Mouse (Mus musculus) cerebellum, postnatal 25 days (tissue): Measurements from ENCODE around the gene Ppy.

ENCODE experiments used
- DNase-seq, 2 experiments: peaks; one replicate each; pipeline ENCODE4 v3.0.0; 2021; ENCODE audit warnings: mixed read lengths in 2 of 2

The Ppy gene

DNA sequence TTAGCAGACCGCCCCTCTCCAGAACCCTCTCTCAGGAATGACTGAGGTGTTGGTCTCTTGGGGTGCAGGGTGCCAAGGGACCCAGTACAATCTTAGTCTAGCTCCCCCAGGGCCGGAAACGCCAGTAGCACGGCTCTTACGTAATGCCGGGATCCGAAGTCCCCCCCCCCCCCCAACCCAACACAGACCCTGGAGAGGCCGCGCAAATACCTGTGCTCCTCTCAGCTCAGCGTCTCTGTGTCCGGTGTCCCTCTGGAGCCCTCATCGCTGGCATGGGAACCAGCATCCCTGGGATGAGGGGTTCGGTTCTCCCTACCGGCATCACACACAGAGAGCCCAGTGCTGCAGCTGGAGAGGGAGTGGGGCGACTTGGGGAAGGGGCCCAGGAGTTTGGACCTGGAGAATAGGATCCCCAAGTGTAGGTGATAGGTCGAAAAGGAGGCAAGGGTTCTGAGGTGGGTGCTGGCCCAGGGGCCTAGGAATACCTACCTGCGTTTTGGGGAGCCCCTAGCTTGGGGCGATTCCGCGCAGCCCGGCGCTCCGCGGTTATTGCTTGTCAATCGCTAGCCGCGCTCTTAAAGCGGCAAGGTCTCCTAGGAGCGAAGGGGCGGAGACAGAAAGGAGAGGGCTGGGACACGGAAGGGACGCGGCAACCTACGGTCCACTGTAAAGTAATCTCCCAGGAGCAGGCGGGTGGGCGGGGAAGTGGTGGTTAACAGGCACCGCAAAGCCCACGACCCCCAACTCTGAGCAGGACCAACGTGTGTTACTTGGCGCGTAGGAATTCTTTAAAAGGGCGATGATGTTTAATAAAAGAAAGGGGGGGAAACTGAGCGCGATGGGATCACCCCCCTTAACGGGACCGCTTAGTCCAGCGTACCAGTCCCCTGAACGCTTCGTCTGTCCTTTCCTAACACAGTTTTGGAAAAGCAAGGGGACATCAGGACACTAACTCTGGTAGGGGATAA, 12.9 kb downstream of the Ppy start, which contains the start of gene Mpp2:
Gene Mpp2 (minus strand): TSS at position 585 of the 968 bp plus-strand sequence.
- DNase-seq: peak; percentile 77 to 82

GRCm38 (mm10) chr11:102087081-102087751, 13.9 kb downstream of the Ppy start:
- peak; percentile 79 to 88 for DNase-seq

DNA sequence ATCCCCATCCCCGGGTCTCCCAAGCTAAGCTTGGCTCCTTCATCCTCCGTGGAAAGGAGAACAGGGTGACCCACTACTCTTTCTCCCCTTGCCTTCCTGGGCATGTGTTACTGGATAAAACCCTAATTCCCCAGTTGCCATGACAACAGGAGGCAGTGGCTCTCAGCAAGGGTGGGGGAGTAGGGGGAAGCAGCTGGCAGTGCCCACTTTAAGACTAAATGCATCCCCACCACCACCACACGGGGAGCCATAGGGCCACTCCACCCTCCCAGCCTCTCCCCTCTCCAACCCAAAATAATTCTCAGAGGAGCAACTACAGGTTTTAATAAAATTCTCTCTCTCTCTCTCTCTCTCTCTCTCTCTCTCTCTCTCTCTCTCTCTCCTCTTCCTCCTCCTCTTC, 14.8 kb downstream of the Ppy start:
- DNase-seq: no peak

DNA sequence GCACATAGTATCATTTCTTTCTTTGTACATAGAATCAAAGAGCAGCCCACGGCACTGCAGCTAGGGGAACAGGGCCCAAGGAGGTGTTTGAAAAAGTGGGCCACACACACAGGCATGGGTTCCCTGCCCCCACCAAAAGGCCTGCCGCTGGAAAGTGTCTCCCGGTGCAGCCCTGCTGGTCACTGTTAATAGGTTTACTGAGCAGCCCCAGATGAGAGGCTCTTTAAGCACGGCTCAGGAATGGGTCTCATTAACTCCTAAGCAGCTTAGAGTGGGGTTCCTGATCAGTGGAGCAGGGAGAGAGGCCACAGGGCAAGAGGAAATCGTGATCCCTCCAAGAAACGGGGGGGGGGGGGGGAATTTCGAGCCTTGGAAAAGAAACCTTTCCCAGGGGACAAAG, 17.0 kb downstream of the Ppy start:
- DNase-seq: no peak

DNA sequence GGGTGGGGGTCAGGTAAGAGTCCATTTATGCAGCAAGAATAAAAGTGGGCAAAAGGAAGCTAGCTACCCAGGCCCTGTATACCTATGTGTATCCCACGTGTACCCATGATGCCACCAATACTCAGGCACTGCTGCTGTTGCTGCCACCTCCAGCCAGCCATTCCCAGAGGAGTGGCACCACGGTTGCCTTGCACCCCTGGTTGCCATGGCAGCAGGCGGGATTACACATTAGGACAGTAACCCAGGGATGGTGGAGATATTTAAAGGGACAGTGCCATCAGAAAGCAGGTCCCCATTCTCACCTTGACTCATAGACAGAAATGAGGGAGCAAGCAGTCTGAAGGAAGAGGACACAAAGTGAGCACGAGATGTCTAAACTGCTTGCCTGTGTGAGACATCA, 17.9 kb downstream of the Ppy start:
- DNase-seq: no peak

DNA sequence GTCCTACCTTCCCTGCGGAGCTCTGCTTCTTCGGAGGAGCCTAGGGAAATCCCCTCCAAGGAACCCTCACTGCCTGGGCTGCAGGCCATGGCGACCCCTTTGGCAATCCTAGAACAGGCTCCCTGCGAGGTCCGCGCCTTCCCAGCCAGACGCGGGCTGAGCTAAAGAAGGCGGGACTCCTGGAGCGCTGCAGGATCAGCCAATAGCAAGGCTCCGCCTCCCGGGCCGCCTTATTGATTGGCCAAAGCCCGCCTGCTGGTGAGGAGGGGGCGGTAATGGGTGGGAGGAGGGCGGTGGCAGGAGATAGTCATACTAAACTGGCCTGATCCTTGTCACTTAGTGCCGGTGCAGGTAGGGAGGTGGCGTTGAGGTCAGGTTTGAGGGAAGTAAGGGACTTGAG, 18.8 kb downstream of the Ppy start:
- peak; percentile 56 to 74 for DNase-seq

DNA sequence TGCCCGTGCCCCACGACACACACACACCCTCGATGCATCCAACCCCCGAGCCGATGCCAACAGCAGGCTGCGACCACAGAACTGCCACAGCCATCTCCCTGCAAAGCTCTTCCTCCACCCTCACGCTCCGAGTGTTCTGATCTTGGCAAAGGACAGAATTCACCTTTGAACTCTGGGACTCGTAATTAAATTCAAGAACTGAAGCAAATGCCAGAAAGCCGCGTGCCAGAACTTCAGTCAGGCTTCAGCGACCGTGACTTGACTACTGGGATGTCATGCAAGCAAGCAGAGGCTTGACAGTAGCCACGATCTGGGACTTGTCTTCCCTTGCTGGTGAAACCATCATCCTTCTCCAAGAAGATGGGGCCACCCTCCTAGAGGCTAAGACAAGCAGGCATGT, 27.4 kb downstream of the Ppy start:
- no peak for DNase-seq

GRCm38 (mm10) chr11:102072729-102073128, 28.4 kb downstream of the Ppy start:
- DNase-seq: no peak

GRCm38 (mm10) chr11:102070426-102070825, 30.7 kb downstream of the Ppy start:
- DNase-seq: peak in 1 of 2 experiments; percentile 58

DNA sequence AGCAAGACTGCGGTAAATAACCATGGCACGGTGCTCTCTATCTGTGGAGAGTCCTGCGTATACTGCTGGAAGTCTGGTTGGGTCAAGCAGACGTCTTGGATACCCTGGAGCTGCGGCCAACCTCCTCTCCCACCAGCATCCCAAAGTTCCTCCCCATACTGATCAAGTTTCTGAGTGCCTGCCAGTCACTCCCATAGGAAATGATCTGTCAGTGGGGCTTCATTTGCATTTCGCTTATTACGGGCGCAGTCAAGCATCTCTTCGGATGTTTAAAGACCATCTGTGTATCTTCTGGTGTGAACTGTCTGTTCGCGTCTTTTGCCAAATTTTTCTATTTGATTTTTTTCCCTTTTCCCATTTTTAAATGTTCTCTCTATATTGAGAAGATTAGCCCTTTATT, 31.5 kb downstream of the Ppy start:
- DNase-seq: no peak

DNA sequence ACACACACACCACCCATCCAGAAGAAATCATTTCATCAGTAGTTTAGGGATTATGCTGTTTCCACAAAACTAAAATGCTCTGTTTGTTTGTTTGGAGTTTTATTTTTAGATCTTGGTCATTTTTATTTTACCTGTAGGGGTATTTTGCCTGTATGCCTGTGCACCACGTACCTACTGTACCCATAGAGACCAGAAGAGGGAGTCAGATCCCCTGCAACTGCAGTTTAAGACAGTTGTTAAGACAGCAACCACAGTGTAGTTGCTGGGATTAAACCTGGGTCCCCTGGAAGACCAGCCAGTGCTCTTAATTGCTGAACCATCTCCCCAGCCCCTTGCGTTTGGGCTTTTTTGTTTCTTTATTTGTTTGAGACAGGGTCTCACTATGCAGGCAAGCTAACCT, 32.1 kb downstream of the Ppy start:
- DNase-seq: no peak

GRCm38 (mm10) chr11:102063076-102063475, 38.0 kb downstream of the Ppy start:
- peak; percentile 66 to 71 for DNase-seq

DNA sequence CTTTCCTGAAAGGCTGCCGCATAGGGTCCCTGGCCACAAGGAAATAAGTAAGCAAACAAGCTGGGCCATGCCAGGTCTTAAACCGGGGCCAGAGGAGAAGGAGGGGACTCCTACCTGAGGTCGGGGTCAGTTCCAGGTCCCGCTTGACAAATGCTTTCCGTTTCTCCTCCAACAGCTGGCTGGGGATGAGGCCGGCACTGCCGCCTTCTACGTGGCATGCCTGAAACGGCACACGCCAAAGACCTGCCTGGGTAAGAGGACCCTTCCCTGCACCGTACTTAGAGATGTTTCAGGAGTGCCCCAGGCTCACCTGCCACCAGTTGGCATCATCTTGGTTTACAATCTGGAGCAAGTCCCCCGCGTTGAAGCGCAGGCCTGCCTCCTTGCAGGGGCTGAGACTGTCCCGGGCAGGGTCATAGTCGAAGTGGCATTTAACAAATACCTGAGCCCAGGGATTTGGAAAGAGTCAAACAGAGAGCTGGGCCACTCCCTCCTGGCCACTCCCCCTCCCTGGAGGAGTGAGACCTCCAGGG, 39.1 kb downstream of the Ppy start:
- no peak for DNase-seq

DNA sequence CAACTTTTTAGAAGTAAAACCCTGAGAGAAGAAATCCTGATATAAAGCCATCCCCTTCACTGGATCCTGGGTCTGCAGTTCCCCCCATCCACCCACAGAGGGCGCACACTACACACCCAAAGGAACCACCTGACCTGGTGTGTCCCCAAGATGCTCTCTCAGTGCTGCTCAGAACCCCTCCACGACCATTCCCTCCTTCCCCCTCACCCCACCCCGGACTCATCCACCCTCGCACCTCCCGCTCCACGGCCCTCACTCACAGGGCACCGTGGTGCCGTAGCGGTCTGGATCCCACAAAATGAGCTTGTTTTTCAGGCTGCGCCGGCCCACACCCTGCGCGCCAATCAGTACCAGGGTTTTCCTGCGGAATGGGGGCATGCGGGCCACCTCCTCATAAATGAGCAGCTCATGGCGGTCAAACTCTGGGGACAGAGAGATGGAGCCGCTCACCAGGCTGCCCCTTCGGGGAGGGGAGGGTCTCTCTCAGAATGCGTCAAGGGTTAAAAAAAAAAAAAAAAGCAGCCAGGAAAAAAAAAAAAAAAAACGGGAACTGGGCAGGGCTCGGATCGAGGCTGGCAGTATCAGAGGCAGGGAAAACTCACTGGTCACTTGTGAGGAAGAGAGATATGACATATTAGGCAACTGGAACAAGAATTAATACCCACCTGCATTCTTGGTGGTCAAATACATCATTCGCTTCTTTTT, 39.7 kb downstream of the Ppy start:
- peak; percentile 87 to 88 for DNase-seq

DNA sequence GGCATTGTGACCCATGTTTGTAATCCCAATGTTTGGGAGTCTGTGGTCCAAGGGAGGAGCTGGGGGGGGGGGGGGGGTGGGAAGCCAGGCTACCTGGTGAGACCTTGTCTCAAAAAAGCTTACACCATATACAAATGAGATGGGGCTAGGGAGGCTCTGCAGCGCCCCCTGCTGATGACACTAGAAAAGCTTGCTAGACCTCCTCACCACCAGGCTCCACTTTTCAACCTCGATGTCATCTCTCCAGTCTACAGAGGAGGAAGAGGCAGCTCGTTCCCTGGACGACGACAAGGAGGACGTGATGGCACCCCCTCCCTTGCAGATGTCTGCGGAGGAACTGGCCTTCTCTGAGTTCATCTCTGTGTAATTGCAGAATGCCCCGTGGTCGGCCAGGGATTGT, 47.3 kb downstream of the Ppy start:
- DNase-seq: peak; percentile 76 to 85

DNA sequence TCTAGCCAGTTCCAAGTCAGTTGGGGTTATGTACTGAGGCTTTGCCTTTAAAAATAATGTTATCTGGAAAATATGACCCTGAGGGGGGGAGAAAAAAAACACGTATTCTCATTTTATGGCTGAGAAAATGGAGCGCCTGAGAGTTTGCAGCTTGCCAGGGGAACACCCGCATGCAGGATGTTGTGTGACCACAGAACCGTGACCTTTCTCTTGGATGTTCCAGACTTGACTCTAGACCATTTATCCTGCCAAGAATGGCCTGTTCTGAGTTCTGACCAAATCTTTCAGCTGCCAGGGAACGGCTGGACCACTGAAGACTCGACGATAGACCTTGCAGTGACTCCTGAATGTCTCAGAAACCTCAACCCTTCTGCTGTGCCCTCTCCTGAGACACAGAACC, 47.9 kb downstream of the Ppy start:
- DNase-seq: no peak

GRCm38 (mm10) chr11:102052697-102053096, 48.4 kb downstream of the Ppy start:
- DNase-seq: no peak

DNA sequence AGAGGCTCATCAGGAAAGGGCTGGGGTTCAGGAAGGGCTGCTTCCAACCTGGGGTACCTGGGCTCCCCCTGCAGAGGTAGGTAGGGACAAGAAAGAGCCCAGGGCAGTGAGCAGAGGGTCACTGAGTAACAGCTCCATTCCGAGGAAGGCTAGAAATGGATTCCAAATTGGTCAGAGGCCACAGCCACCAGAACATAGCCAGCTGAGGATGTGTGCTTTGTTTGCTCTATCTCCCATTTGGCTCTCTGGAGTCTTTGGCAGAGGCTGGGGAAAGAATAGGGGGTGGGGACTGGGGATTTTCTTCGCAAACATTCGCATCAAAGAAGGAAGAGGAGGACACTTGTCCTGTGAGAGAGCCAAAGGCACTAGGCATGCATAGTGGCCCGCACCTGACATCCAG, 49.2 kb downstream of the Ppy start:
- DNase-seq: no peak

- no peak for DNase-seq
These were observed 49.6 kb downstream of the Ppy start for GRCm38 (mm10) chr11:102051541-102051940.
